Mouse (Mus musculus) gastrocnemius, adult 2 months (tissue): ENCODE measurements around the gene Olfr906. TPM values are rescaled to one million over a fixed set of nuclear protein-coding genes. Genes with fewer than 3 reads are reported as not detected.

Experiments used
- DNase-seq: peaks from one replicate; pipeline ENCODE4 v3.0.0; 2022
- H3K27ac ChIP-seq: fragments of 200-600 bp; 2 replicates; pipeline ENCODE4 v1.8.1; 2022; ENCODE audit warnings: mild to moderate bottlenecking
- H3K4me3 ChIP-seq: fragments of 200-600 bp; 2 replicates; pipeline ENCODE4 v1.8.1; 2022; ENCODE audit warnings: mild to moderate bottlenecking, moderate library complexity
- CTCF ChIP-seq: fragments of 200-600 bp; IDR thresholded peaks from 2 replicates; pipeline ENCODE4 v1.8.1; 2022; ENCODE audit warnings: antibody characterized with exemption, mild to moderate bottlenecking, moderate library complexity
- intact Hi-C: fragments of 180-260 bp; cut with DNase I; formaldehyde crosslinking; loops from one replicate; pipeline ENCODE4 v1.15.1; 2025
- long read RNA-seq, 2 experiments: library from polyadenylated mRNA; stranded (forward); transcript quantifications; one replicate each; pipeline ENCODE4 v2.0.0; 2021
- total RNA-seq, 2 experiments: library from RNA; stranded (reverse); gene quantifications; 2 replicates each; pipeline ENCODE4 v1.2.3; 2021

Gene Olfr906
- total RNA-seq, result not detected
- long read RNA-seq, experiment 1, result 0 reads
- long read RNA-seq, experiment 2, result 0 reads

DNA sequence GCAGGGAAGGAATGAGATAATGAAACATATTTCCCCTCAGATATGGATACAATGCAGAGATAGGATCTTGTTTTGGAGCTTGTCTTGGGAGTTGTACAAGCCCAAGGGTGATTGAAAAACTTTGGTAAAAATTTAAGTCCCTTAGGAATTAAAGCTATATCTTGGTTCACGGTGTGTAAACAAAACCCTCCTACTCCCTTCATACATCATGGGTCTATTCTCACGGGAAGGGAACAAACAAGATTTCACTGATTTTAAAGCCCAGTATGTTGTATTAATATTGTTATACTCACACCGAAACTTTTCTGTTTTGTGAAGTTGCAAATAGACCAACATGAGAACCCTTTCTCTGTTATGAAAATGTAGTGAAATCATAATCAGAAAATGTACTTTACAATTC, at the start of gene Olfr906:
TSS of gene Olfr906 (plus strand) at position 301 of the 400 bp plus-strand sequence.
- TF ChIP-seq CTCF, result no peak
- no peak for DNase-seq
- H3K4me3 ChIP-seq, result no peak within 1 kb of the TSS
- no peak within 1 kb of the TSS for H3K27ac ChIP-seq
- intact Hi-C loops, result no loop called here

DNA sequence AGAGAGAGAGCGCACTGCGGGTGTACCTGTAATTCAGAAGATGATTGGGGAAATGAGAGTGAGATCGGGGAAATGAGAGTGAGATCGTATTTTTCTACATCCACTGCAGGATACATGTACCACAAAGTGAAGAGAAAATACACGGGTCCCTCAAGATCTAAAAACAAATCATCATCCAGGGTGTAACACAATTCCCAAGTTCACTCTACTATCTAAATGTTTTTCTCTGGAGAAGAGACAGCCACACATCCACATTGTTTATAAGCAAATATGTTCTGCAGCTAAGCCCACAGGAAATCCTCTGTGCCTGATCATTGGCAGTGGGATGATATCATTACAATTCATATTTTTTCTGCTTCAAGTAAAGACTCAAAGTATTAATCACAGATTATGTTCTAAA, 39.5 kb upstream of the Olfr906 start, which contains the start of gene Olfr902:
TSS of gene Olfr902 (plus strand) at position 301 of the 400 bp plus-strand sequence.
- intact Hi-C loops, result no loop called here
- TF ChIP-seq CTCF, result no peak
- Histone ChIP-seq H3K4me3 (no peak within 1 kb of the TSS), H3K27ac (no peak within 1 kb of the TSS)
- DNase-seq, result no peak

DNA sequence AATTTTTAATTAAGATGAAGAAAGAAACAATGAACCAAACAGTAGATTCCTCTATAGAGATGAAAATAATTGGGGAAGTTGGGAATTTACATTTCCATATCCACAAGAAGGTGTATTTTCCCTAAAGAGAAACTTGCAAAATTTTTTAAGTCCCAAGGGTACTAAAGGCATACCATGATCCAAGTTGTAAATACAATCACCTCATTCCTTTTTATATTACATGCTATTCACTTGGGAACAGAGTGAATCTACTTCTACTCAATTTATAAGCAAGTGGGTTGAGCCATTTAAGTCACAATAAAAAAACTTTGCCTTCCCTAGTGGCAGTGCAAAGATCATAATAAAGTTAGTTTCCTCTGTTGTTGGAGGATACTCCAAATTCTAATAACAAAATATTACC, 24.0 kb upstream of the Olfr906 start, which contains the start of gene Olfr904:
TSS of gene Olfr904 (plus strand) at position 301 of the 400 bp plus-strand sequence.
- Histone ChIP-seq H3K4me3 (no peak within 1 kb of the TSS), H3K27ac (no peak within 1 kb of the TSS)
- intact Hi-C loops, result no loop called here
- no peak for DNase-seq
- TF ChIP-seq CTCF, result no peak

DNA sequence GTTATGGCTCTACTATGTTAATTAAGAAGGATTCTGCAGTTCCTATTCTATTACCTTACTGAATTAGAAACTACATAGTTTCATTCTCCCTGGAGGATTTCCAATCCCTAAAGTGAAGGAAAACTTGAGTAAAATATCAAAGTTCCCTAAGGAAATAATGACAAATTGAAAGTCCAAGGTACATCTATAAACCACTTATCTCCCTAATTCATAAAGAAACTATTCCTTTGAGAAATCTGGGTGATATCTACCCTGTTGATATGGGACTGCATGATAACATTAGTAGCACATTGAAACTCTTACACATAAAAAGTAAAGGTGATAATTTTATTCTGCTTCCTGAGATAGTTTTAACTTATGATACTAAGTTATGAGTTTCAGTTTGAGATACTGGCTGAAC, 16.1 kb upstream of the Olfr906 start, which contains the start of gene Olfr905:
TSS of gene Olfr905 (plus strand) at position 301 of the 400 bp plus-strand sequence.
- DNase-seq, result no peak
- intact Hi-C loops, result no loop called here
- no peak for TF ChIP-seq CTCF
- Histone ChIP-seq H3K4me3 (no peak within 1 kb of the TSS), H3K27ac (no peak within 1 kb of the TSS)

DNA sequence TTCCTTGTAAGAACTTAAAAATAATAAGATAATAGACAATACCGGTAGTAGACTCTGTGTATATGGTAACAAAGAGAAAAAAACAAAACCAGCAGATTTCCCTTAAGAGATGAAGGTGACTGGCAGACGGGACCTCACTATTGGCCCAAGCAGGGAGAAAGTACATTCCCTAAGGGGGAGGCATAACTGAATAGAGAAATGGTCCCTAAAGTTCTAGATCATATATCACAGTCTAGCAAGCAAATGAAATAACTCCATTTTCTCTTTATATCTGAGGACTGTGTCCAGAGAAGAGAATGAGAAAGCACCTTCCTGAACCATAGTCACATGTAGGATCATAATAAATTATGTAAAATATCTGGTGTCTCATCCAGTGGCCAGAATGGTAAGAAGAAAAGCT, 8.6 kb downstream of the Olfr906 start, which contains the start of gene Olfr907:
TSS of gene Olfr907 (plus strand) at position 301 of the 400 bp plus-strand sequence.
- no peak for DNase-seq
- no peak for TF ChIP-seq CTCF
- intact Hi-C loops, result no loop called here
- Histone ChIP-seq H3K27ac (no peak within 1 kb of the TSS), H3K4me3 (no peak within 1 kb of the TSS)

DNA sequence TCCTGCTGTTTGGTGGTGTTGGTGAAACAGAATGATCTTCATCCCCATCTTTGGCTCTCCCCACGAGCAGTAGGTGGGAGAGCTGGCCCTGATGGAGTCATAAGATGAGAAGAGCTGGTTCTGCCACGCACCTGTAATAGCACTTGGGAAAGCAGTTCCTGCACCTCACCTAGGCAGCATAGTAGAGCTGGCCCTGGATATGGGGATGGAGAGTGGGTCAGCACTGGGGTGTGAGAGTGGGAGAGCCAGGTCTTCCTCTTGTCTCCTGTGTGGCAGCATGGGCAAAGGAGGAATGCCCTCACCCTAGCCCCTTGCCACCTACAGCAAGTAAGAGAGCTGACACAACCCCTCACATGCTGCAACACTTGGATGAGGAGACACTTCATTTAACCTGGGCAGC, 25.5 kb downstream of the Olfr906 start:
- no peak for TF ChIP-seq CTCF
- H3K27ac ChIP-seq, result no peak overlapping the region
- intact Hi-C loops, result no loop called here
- no peak for DNase-seq
- no peak overlapping the region for H3K4me3 ChIP-seq

DNA sequence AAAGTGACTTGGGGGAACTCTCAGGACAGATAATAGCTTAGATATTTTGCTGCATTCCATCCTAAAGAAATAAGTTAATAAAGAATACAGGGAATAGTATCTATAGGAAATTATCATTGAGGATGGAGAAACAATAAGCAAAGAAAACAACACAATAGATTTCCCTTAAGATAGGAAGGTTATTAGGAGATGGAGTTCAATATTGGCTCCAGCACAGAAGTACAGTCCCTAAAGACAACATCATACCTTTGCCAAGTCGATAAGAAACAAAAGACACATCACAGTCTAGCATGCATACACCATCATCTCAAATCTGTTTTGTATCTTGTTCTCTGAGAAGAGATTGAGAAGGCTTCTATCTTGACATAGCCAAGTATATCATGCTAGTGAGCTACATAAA, 34.4 kb downstream of the Olfr906 start, which contains the start of gene Olfr911-ps1:
TSS of gene Olfr911-ps1 (plus strand) at position 301 of the 400 bp plus-strand sequence.
- no peak for DNase-seq
- intact Hi-C loops, result no loop called here
- TF ChIP-seq CTCF, result no peak
- Histone ChIP-seq H3K27ac (no peak within 1 kb of the TSS), H3K4me3 (no peak within 1 kb of the TSS)

DNA sequence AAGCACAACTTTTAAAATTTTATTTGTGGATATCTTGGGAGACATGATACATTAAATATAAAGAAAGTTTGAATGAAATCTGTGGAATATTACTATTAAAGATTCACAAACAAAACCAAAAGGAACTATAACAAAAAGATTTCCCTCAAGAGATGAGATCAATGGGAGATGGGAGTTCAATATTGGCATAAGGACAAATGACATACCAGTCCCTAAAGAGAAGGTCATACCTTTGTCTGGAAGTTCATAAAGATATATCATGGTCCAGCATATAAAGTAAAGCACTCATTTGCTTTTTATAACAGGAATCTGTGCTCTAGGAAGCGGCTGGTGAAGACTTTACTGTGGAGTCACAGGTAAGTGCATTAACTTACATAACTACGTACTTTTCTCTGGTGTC, 50.7 kb downstream of the Olfr906 start, which contains the start of gene Olfr910:
TSS of gene Olfr910 (plus strand) at position 301 of the 400 bp plus-strand sequence.
- intact Hi-C loops, result no loop called here
- TF ChIP-seq CTCF, result no peak
- Histone ChIP-seq H3K4me3 (no peak within 1 kb of the TSS), H3K27ac (no peak within 1 kb of the TSS)
- DNase-seq, result no peak

Other genes with a start within 250 kb of the Olfr906 start
- gene Olfr143, start 234.3 kb upstream of the Olfr906 start, total RNA-seq, result not detected
- not detected for gene Olfr895, start 219.2 kb upstream of the Olfr906 start, total RNA-seq
- gene Olfr896-ps1, start 196.0 kb upstream of the Olfr906 start, total RNA-seq, result not detected
- gene Olfr25, start 158.0 kb upstream of the Olfr906 start, total RNA-seq, result not detected
- gene Olfr898, start 138.7 kb upstream of the Olfr906 start, total RNA-seq, result not detected
- not detected for gene Olfr250, start 120.2 kb upstream of the Olfr906 start, total RNA-seq
- gene Olfr251, start 110.0 kb upstream of the Olfr906 start, total RNA-seq, result not detected
- not detected for gene Olfr147, start 85.4 kb upstream of the Olfr906 start, total RNA-seq
- gene Olfr901, start 57.6 kb upstream of the Olfr906 start, total RNA-seq, result not detected
- not detected for gene Olfr902, start 39.4 kb upstream of the Olfr906 start, total RNA-seq
- not detected for gene Olfr904, start 23.9 kb upstream of the Olfr906 start, total RNA-seq
- gene Olfr905, start 16.0 kb upstream of the Olfr906 start, total RNA-seq, result not detected
- not detected for gene Olfr907, start 8.7 kb downstream of the Olfr906 start, total RNA-seq
- gene Olfr911-ps1, start 34.5 kb downstream of the Olfr906 start, total RNA-seq, result not detected
- not detected for gene Olfr910, start 50.8 kb downstream of the Olfr906 start, total RNA-seq
- gene Olfr912, start 93.1 kb downstream of the Olfr906 start, total RNA-seq, result not detected
- gene Olfr913, start 105.7 kb downstream of the Olfr906 start, total RNA-seq, result not detected
- not detected for gene Olfr914, start 118.0 kb downstream of the Olfr906 start, total RNA-seq
- gene Olfr916, start 172.8 kb downstream of the Olfr906 start, total RNA-seq, result not detected
- not detected for gene Olfr917, start 178.8 kb downstream of the Olfr906 start, total RNA-seq
- gene Olfr918, start 187.5 kb downstream of the Olfr906 start, total RNA-seq, result not detected
- gene Olfr919, start 216.6 kb downstream of the Olfr906 start, total RNA-seq, result not detected
- 10 to 100 TPM; 11.0 to 12.4 TPM for gene Vwa5a, start 231.2 kb downstream of the Olfr906 start, total RNA-seq